Mouse (Mus musculus) layer of hippocampus, adult 2 months (tissue): Measurements from ENCODE around the gene Camta1. TPM values are rescaled to one million over a fixed set of nuclear protein-coding genes. Genes with fewer than 3 reads are reported as not detected.

Experiments used
- DNase-seq, 2 experiments: peaks; one replicate each; pipeline ENCODE4 v3.0.0; 2022; ENCODE audit warnings: low spot score in 2 of 2
- H3K27ac ChIP-seq: fragments of 200-600 bp; 2 replicates; pipeline ENCODE4 v1.8.1; 2022
- H3K4me3 ChIP-seq: fragments of 200-600 bp; 2 replicates; pipeline ENCODE4 v1.8.1; 2022; ENCODE audit warnings: mild to moderate bottlenecking
- CTCF ChIP-seq: fragments of 200-600 bp; conservative IDR thresholded peaks from 2 replicates; pipeline ENCODE4 v1.8.1; 2022; ENCODE audit warnings: antibody characterized with exemption, mild to moderate bottlenecking, moderate library complexity
- total RNA-seq, 2 experiments: library from RNA; stranded (reverse); gene quantifications; 2 replicates each; pipeline ENCODE4 v1.2.3; 2021

The Camta1 gene
- total RNA-seq, 2 experiments from 2014 or later, result 275 to 294 TPM

GRCm38 (mm10) chr4:151759095-151759494 is 102.6 kb downstream of the Camta1 start:
- no peak for DNase-seq
- TF ChIP-seq CTCF, result no peak
- Histone ChIP-seq H3K4me3 (no peak overlapping the region), H3K27ac (no peak overlapping the region)

GRCm38 (mm10) chr4:151758337-151758736 is 103.3 kb downstream of the Camta1 start:
- no peak for DNase-seq
- Histone ChIP-seq H3K27ac (no peak overlapping the region), H3K4me3 (no peak overlapping the region)
- TF ChIP-seq CTCF, result peak; percentile 53

GRCm38 (mm10) chr4:151757261-151757660 is 104.4 kb downstream of the Camta1 start:
- no peak for DNase-seq
- no peak for TF ChIP-seq CTCF
- Histone ChIP-seq H3K27ac (no peak overlapping the region), H3K4me3 (no peak overlapping the region)

- TF ChIP-seq CTCF, result no peak
- Histone ChIP-seq H3K27ac (no peak overlapping the region), H3K4me3 (no peak overlapping the region)
- DNase-seq, result no peak
Measured at GRCm38 (mm10) chr4:151756400-151756799, 105.3 kb downstream of the Camta1 start.

GRCm38 (mm10) chr4:151753231-151753630 is 108.4 kb downstream of the Camta1 start:
- Histone ChIP-seq H3K27ac (no peak overlapping the region), H3K4me3 (no peak overlapping the region)
- no peak for DNase-seq
- no peak for TF ChIP-seq CTCF

GRCm38 (mm10) chr4:151752551-151752950 is 109.1 kb downstream of the Camta1 start:
- Histone ChIP-seq H3K4me3 (no peak overlapping the region), H3K27ac (no peak overlapping the region)
- TF ChIP-seq CTCF, result no peak

GRCm38 (mm10) chr4:151751270-151751945 is 110.3 kb downstream of the Camta1 start:
- no peak for DNase-seq
- no peak overlapping the region for H3K4me3 ChIP-seq
- no peak overlapping the region for H3K27ac ChIP-seq
- TF ChIP-seq CTCF, result no peak

More at GRCm38 (mm10) chr4:151752551-151752950, 109.1 kb downstream of the Camta1 start:
- no peak for DNase-seq

- Histone ChIP-seq H3K4me3 (no peak overlapping the region), H3K27ac (no peak overlapping the region)
- DNase-seq, result no peak
- TF ChIP-seq CTCF, result no peak
Measured at GRCm38 (mm10) chr4:151747723-151748122, 114.0 kb downstream of the Camta1 start.

GRCm38 (mm10) chr4:151746002-151746606 is 115.6 kb downstream of the Camta1 start:
- TF ChIP-seq CTCF, result no peak
- no peak for DNase-seq
- H3K4me3 ChIP-seq, result no peak overlapping the region

GRCm38 (mm10) chr4:151741249-151742137 is 120.2 kb downstream of the Camta1 start:
- H3K27ac ChIP-seq, result no peak overlapping the region

More at GRCm38 (mm10) chr4:151746002-151746606, 115.6 kb downstream of the Camta1 start:
- no peak overlapping the region for H3K27ac ChIP-seq

GRCm38 (mm10) chr4:151739348-151739956 is 122.2 kb downstream of the Camta1 start:
- H3K4me3 ChIP-seq, result no peak overlapping the region
- peak overlapping the region; percentile 79 for H3K27ac ChIP-seq
- no peak for TF ChIP-seq CTCF
- DNase-seq, result no peak

More at GRCm38 (mm10) chr4:151741249-151742137, 120.2 kb downstream of the Camta1 start:
- no peak for TF ChIP-seq CTCF
- H3K4me3 ChIP-seq, result no peak overlapping the region
- DNase-seq, result no peak

- no peak overlapping the region for H3K4me3 ChIP-seq
- peak overlapping the region; percentile 79 for H3K27ac ChIP-seq
- DNase-seq, result peak; percentile 26 to 34
- TF ChIP-seq CTCF, result no peak
Measured at GRCm38 (mm10) chr4:151738875-151739274, 122.8 kb downstream of the Camta1 start.
